In genomic region chr7:89390660-89391059, GRCm38 (mm10) we compare ENCODE assay signal across 23 mouse cellular contexts. TPM values are rescaled to one million over a fixed set of nuclear protein-coding genes. Genes with fewer than 3 reads are reported as not detected.
DNase-seq lines count a peak whose midpoint lies in the region; ATAC-seq and TF ChIP-seq lines count a peak whose summit lies in the region.
"Had no signal": no experiment of that assay in that cellular context is flagged by ENCODE, and none has a peak within 500 bp of the region (broad histone marks: within the 10 kb centered on the region; RNA-seq: fewer than 3 reads in every experiment).

No protein-coding gene starts in this region.

- no peaks in the 10 kb centered on the region for H3K27me3 ChIP-seq in liver, adult 2 months (ENCODE audit: control insufficient read depth, insufficient read depth, low read length)
- H3K27me3 ChIP-seq in liver, embryonic 12.5 days (replicated peaks) = no peaks in the 10 kb centered on the region
- H3K27me3 ChIP-seq in hindbrain, embryonic 14.5 days (ENCODE audit: control insufficient read depth, insufficient read depth, low read length) = no peaks in the 10 kb centered on the region
- no peaks in the 10 kb centered on the region for H3K27me3 ChIP-seq in hindbrain, embryonic 12.5 days
- H3K27me3 ChIP-seq: embryonic facial prominence, embryonic 13.5 days; forebrain, embryonic 12.5 days; heart, embryonic 12.5 days; limb, embryonic 15.5 days; midbrain, embryonic 12.5 days had no signal

- no peak for TF ChIP-seq POLR2A in liver, adult 2 months (IDR thresholded peaks at IDR 0.05; ENCODE audit: extremely low read depth, insufficient read depth, low read length)

- no peak overlapping the region for H3K9ac ChIP-seq in liver, adult 2 months (ENCODE audit: low read depth, low read length)
- H3K9ac ChIP-seq in liver, embryonic 12.5 days = no peak overlapping the region
- H3K9ac ChIP-seq in hindbrain, embryonic 14.5 days = no peak overlapping the region
- H3K9ac ChIP-seq in hindbrain, embryonic 12.5 days = no peak overlapping the region
- H3K9ac ChIP-seq: embryonic facial prominence, embryonic 13.5 days; forebrain, embryonic 12.5 days; heart, embryonic 12.5 days; limb, embryonic 15.5 days; lung, embryonic 14.5 days; midbrain, embryonic 12.5 days had no signal

- H3K9me3 ChIP-seq in liver, embryonic 12.5 days (replicated peaks) = no peaks in the 10 kb centered on the region
- no peaks in the 10 kb centered on the region for H3K9me3 ChIP-seq in hindbrain, embryonic 14.5 days (ENCODE audit: control insufficient read depth, low read length)
- H3K9me3 ChIP-seq in hindbrain, embryonic 12.5 days (replicated peaks) = no peaks in the 10 kb centered on the region
- H3K9me3 ChIP-seq: embryonic facial prominence, embryonic 13.5 days; forebrain, embryonic 12.5 days; heart, embryonic 12.5 days; limb, embryonic 15.5 days; midbrain, embryonic 12.5 days had no signal

- TF ChIP-seq CTCF in liver, adult 2 months (IDR thresholded peaks at IDR 0.05; ENCODE audit: low read depth, low read length) = no peak

- DNase-seq in liver, adult 2 months (ENCODE audit: extremely low read depth, low read depth, low spot score) = peak; percentile 75
- peak; percentile 47 for DNase-seq in NIH3T3 (ENCODE audit: low read depth)
- peak; percentile 77 for DNase-seq in adrenal gland, postnatal 14 days
- no peak for DNase-seq in hindbrain, embryonic 14.5 days (ENCODE audit: low spot score)
- DNase-seq in layer of hippocampus, adult 8-10 months (ENCODE audit: low spot score in 2 of 2) = no peak
- DNase-seq: cerebellum, adult 2 months; cerebellum, postnatal 25 days; embryo, embryonic 11 days; heart, postnatal 10 days; kidney, adult 8-10 months; kidney, postnatal 10 days; left cerebral cortex, postnatal 4 days; lung, embryonic 14.5 days; retina, postnatal 1 day; thymus, postnatal 25 days had no signal

- peak overlapping the region; percentile 5; the same call in 1 of the 2 replicates for H3K27ac ChIP-seq in liver, adult 2 months (replicated peaks; ENCODE audit: insufficient read depth, low read depth, low read length)
- no peak overlapping the region for H3K27ac ChIP-seq in liver, embryonic 12.5 days
- H3K27ac ChIP-seq in hindbrain, embryonic 14.5 days = no peak overlapping the region
- H3K27ac ChIP-seq in hindbrain, embryonic 12.5 days = no peak overlapping the region
- H3K27ac ChIP-seq: embryonic facial prominence, embryonic 13.5 days; forebrain, embryonic 12.5 days; limb, embryonic 15.5 days; midbrain, embryonic 12.5 days had no signal

- H3K36me3 ChIP-seq in liver, adult 2 months (ENCODE audit: control insufficient read depth, insufficient read depth, low read length) = no peaks in the 10 kb centered on the region
- no peaks in the 10 kb centered on the region for H3K36me3 ChIP-seq in liver, embryonic 12.5 days
- H3K36me3 ChIP-seq in hindbrain, embryonic 14.5 days (replicated peaks; ENCODE audit: control insufficient read depth, insufficient read depth) = no peaks in the 10 kb centered on the region
- H3K36me3 ChIP-seq in hindbrain, embryonic 12.5 days = no peaks in the 10 kb centered on the region
- H3K36me3 ChIP-seq: embryonic facial prominence, embryonic 13.5 days; forebrain, embryonic 12.5 days; limb, embryonic 15.5 days; midbrain, embryonic 12.5 days had no signal

- H3K4me2 ChIP-seq in liver, embryonic 12.5 days = no peak overlapping the region
- no peak overlapping the region for H3K4me2 ChIP-seq in hindbrain, embryonic 14.5 days (replicated peaks)
- H3K4me2 ChIP-seq in hindbrain, embryonic 12.5 days (replicated peaks) = no peak overlapping the region
- H3K4me2 ChIP-seq: embryonic facial prominence, embryonic 13.5 days; forebrain, embryonic 12.5 days; heart, embryonic 12.5 days; limb, embryonic 15.5 days; lung, embryonic 14.5 days; midbrain, embryonic 12.5 days had no signal

- no peaks in the 10 kb centered on the region for H3K79me2 ChIP-seq in liver, adult 2 months (ENCODE audit: control insufficient read depth, insufficient read depth, low read length)

- 12% methylated on average over 2 of the region's 2 CpGs for WGBS in liver, adult 2 months
- 46% methylated on average over 2 of the region's 2 CpGs for WGBS in liver, embryonic 12.5 days (ENCODE audit: insufficient replicate concordance)
- 83% methylated on average over 2 of the region's 2 CpGs for WGBS in hindbrain, embryonic 14.5 days
- 83% methylated on average over 2 of the region's 2 CpGs for WGBS in hindbrain, embryonic 12.5 days

- ATAC-seq in liver, embryonic 12.5 days = no peak
- ATAC-seq in hindbrain, embryonic 14.5 days (ENCODE audit: low FRiP score) = no peak
- no peak for ATAC-seq in hindbrain, embryonic 12.5 days (ENCODE audit: low FRiP score)

- peaks cover 11% of the 10 kb centered on the region for H3K4me1 ChIP-seq in liver, adult 2 months (ENCODE audit: control insufficient read depth, insufficient read depth, low read length)
- H3K4me1 ChIP-seq in liver, embryonic 12.5 days = no peaks in the 10 kb centered on the region
- no peaks in the 10 kb centered on the region for H3K4me1 ChIP-seq in hindbrain, embryonic 14.5 days (replicated peaks; ENCODE audit: control insufficient read depth, insufficient read depth, low read length)
- no peaks in the 10 kb centered on the region for H3K4me1 ChIP-seq in hindbrain, embryonic 12.5 days
- H3K4me1 ChIP-seq: embryonic facial prominence, embryonic 13.5 days; forebrain, embryonic 12.5 days; midbrain, embryonic 12.5 days had no signal

- no peak overlapping the region for H3K4me3 ChIP-seq in liver, adult 2 months (ENCODE audit: insufficient read depth, low read depth, low read length)
- no peak overlapping the region for H3K4me3 ChIP-seq in liver, embryonic 12.5 days
- no peak overlapping the region for H3K4me3 ChIP-seq in hindbrain, embryonic 14.5 days (replicated peaks; ENCODE audit: low read length)
- H3K4me3 ChIP-seq in hindbrain, embryonic 12.5 days = no peak overlapping the region
- H3K4me3 ChIP-seq: embryonic facial prominence, embryonic 13.5 days; erythroblast, embryonic 14.5 days; forebrain, embryonic 12.5 days; heart, embryonic 12.5 days; limb, embryonic 15.5 days; midbrain, embryonic 12.5 days had no signal

RNA-seq across cellular contexts. Expression of gene Tmem135, which starts 13.4 kb away (rescaled TPM):
- 60.4 and 60.5 TPM in 2 replicates for total RNA-seq in liver, adult 2 months (2014; rRNA removed)
- polyA plus RNA-seq in liver, adult 2 months (2012; rRNA removed) = 101 and 108 TPM in 2 replicates
- 16.0 and 16.7 TPM in 2 replicates for polyA plus RNA-seq in liver, embryonic 12.5 days (2016; fragmentation: Nextera tagmentation; extraction: Ambion mirVana)
- total RNA-seq in adrenal gland, postnatal 14 days (2021) = 106 and 108 TPM in 2 replicates
- polyA plus RNA-seq in hindbrain, embryonic 14.5 days (2014; fragmentation: Nextera tagmentation; extraction: Ambion mirVana) = 30.9 and 32.7 TPM in 2 replicates
- total RNA-seq in layer of hippocampus, adult 8-10 months (2022) = 10 to 100 TPM; 59.4 to 69.6 (median 64.9) TPM
- 21.9 and 22.8 TPM in 2 replicates for polyA plus RNA-seq in hindbrain, embryonic 12.5 days (2016; fragmentation: Nextera tagmentation; extraction: Ambion mirVana)

RNA-seq across cellular contexts. Expression of gene Fzd4, which starts 13.5 kb away (rescaled TPM):
- 11.5 and 12.1 TPM in 2 replicates for total RNA-seq in liver, adult 2 months (2014; rRNA removed)
- 4.8 and 6.3 TPM in 2 replicates for polyA plus RNA-seq in liver, adult 2 months (2012; rRNA removed)
- 3.5 and 4.5 TPM in 2 replicates for polyA plus RNA-seq in liver, embryonic 12.5 days (2016; fragmentation: Nextera tagmentation; extraction: Ambion mirVana)
- total RNA-seq in adrenal gland, postnatal 14 days (2021) = 64.1 and 71.0 TPM in 2 replicates
- 3.2 and 4.1 TPM in 2 replicates for polyA plus RNA-seq in hindbrain, embryonic 14.5 days (2014; fragmentation: Nextera tagmentation; extraction: Ambion mirVana)
- total RNA-seq in layer of hippocampus, adult 8-10 months (2022) = 1 to 10 TPM; 6.2 to 7.4 (median 6.5) TPM
- polyA plus RNA-seq in hindbrain, embryonic 12.5 days (2016; fragmentation: Nextera tagmentation; extraction: Ambion mirVana) = 4.6 and 5.9 TPM in 2 replicates
- polyA plus RNA-seq: erythroblast, embryonic 14.5 days had no signal

Comparison
In these comparisons a context has a peak if more than half of its experiments do, and no peak if none do; other contexts are left out.
1. DNase-seq: peak in liver, adult 2 months (single experiment), NIH3T3 (single experiment) and adrenal gland, postnatal 14 days (single experiment); none in hindbrain, embryonic 14.5 days (single experiment) and layer of hippocampus, adult 8-10 months (0 of 2).